22 mouse cellular contexts compared by ENCODE assay signal in the genomic region with DNA sequence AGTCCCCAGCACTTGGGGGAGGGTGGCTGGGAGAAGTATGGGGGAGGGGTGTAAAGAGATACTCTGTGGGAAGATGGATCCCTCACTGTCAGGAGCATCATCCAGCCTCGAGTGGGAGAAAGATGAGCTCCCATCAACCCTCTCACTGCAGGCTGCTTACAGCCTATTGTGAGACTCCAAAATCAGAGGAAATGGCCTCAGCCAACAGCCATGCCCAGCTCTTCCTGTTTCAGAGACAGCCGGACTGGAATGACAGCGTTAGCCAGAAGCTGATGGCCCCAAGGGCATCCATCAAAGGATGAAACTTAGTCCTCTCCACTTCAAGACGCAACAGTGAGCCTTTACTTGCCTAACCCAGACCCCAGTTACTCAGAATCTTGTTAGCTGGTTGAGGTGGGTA. TPM values are rescaled to one million over a fixed set of nuclear protein-coding genes. Genes with fewer than 3 reads are reported as not detected.
DNase-seq lines count a peak whose midpoint lies in the region; ATAC-seq and TF ChIP-seq lines count a peak whose summit lies in the region.
"Had no signal": no experiment of that assay in that cellular context is flagged by ENCODE, and none has a peak within 500 bp of the region (broad histone marks: within the 10 kb centered on the region; RNA-seq: fewer than 3 reads in every experiment).

No protein-coding gene starts in this region.

- H3K9ac ChIP-seq in ES-E14 (ENCODE audit: insufficient read depth, low read depth, low read length, poor library complexity, severe bottlenecking): no peak overlapping the region; the same call in 1 of the 2 replicates
- H3K9ac ChIP-seq in forebrain, postnatal 0 days: no peak overlapping the region
- H3K9ac ChIP-seq: hindbrain, embryonic 14.5 days; intestine, embryonic 15.5 days; liver, embryonic 13.5 days; neural tube, embryonic 12.5 days had no signal

- in situ Hi-C loops in ES-E14 (cut with MboI; ENCODE audit: low sequenced_read_pairs in 2 of 2, unreplicated experiment in 2 of 2): loop anchor here in 1 of 2 experiments (10.0 kb wide), 1 partner anchor 90 kb away; no protein-coding TSS in a partner anchor

- H3K27me3 ChIP-seq in kidney, adult 2 months (replicated peaks; ENCODE audit: control insufficient read depth, insufficient read depth, low read length): no peaks in the 10 kb centered on the region
- no peaks in the 10 kb centered on the region for H3K27me3 ChIP-seq in forebrain, postnatal 0 days (ENCODE audit: insufficient read depth, low read length)
- H3K27me3 ChIP-seq: intestine, embryonic 15.5 days; liver, embryonic 13.5 days; neural tube, embryonic 12.5 days had no signal

- H3K27ac ChIP-seq in kidney, adult 2 months (ENCODE audit: insufficient read depth, low read depth, low read length): peak overlapping the region; percentile 7
- peak overlapping the region; percentile 29; the same call in 1 of the 2 replicates for H3K27ac ChIP-seq in ES-E14 (ENCODE audit: insufficient read depth, low read depth, low read length, poor library complexity, severe bottlenecking)
- no peak overlapping the region for H3K27ac ChIP-seq in forebrain, postnatal 0 days (ENCODE audit: low read depth, low read length)
- H3K27ac ChIP-seq: heart, adult 2 months; hindbrain, embryonic 14.5 days; intestine, embryonic 15.5 days; left cerebral cortex, adult 2 months; liver, embryonic 13.5 days; neural tube, embryonic 12.5 days had no signal

- TF ChIP-seq CTCF in kidney, adult 2 months (conservative IDR thresholded peaks at IDR 0.05; ENCODE audit: insufficient read depth, insufficient read length, low read depth, low read length): no peak
- no peak for TF ChIP-seq CTCF in forebrain, postnatal 0 days (IDR thresholded peaks at IDR 0.05; ENCODE audit: low read depth)

- TF ChIP-seq POLR2A in kidney, adult 2 months (IDR thresholded peaks at IDR 0.05; ENCODE audit: low read depth, low read length): no peak

- no peak overlapping the region for H3K4me3 ChIP-seq in kidney, adult 2 months (ENCODE audit: insufficient read depth, low read depth, low read length)
- H3K4me3 ChIP-seq in ES-E14 (ENCODE audit: insufficient read depth in 1 of 2, low read depth in 1 of 2, low read length in 2 of 2, poor library complexity in 1 of 2, severe bottlenecking in 1 of 2): peak overlapping the region in 1 of 2 experiments; percentile 14; a peak in 1 of 4 replicates
- H3K4me3 ChIP-seq in forebrain, postnatal 0 days (ENCODE audit: low read depth, low read length): no peak overlapping the region
- H3K4me3 ChIP-seq: erythroblast, embryonic 14.5 days; heart, adult 2 months; intestine, embryonic 15.5 days; left cerebral cortex, adult 2 months; liver, embryonic 13.5 days; neural tube, embryonic 12.5 days had no signal

- 43% methylated on average over 4 of the region's 4 CpGs for WGBS in kidney, adult 2 months
- WGBS in forebrain, postnatal 0 days: 79% methylated on average over 4 of the region's 4 CpGs

- DNase-seq in kidney, adult 2 months: peak; percentile 55
- no peak for DNase-seq in kidney, postnatal 4 days
- DNase-seq in ES-E14 (ENCODE audit: low read depth, low spot score): no peak
- DNase-seq in kidney, postnatal 36 days: peak; percentile 38 to 41
- DNase-seq in lung, postnatal 14 days: peak; percentile 38
- DNase-seq in ovary, adult 18-20 months (ENCODE audit: low spot score): no peak
- no peak for DNase-seq in forebrain, postnatal 0 days
- DNase-seq: cerebellum, adult 11-12 months; cerebellum, postnatal 36 days; heart, adult 2 months; heart, postnatal 10 days; liver, embryonic 13.5 days; spleen, adult 18-20 months; thymus, adult 2 months had no signal

- H3K9me3 ChIP-seq in ES-E14 (ENCODE audit: control insufficient read depth, insufficient read depth, low read depth, low read length): no peaks in the 10 kb centered on the region
- no peaks in the 10 kb centered on the region for H3K9me3 ChIP-seq in forebrain, postnatal 0 days (ENCODE audit: low read length)
- H3K9me3 ChIP-seq: intestine, embryonic 15.5 days; liver, embryonic 13.5 days; neural tube, embryonic 12.5 days had no signal

- no peaks in the 10 kb centered on the region for H3K36me3 ChIP-seq in kidney, adult 2 months (ENCODE audit: control insufficient read depth, insufficient read depth, low read length)
- no peaks in the 10 kb centered on the region for H3K36me3 ChIP-seq in ES-E14 (ENCODE audit: control insufficient read depth, insufficient read depth, low read length, poor library complexity, severe bottlenecking)
- no peaks in the 10 kb centered on the region for H3K36me3 ChIP-seq in forebrain, postnatal 0 days (ENCODE audit: insufficient read depth)
- H3K36me3 ChIP-seq: G1E; intestine, embryonic 15.5 days; liver, embryonic 13.5 days; neural tube, embryonic 12.5 days had no signal

- peaks cover 21% of the 10 kb centered on the region for H3K4me1 ChIP-seq in kidney, adult 2 months (ENCODE audit: control insufficient read depth, insufficient read depth, low read length)
- H3K4me1 ChIP-seq in ES-E14 (ENCODE audit: control insufficient read depth in 2 of 2, insufficient read depth in 2 of 2, low read length in 2 of 2, poor library complexity in 1 of 2): peaks cover 12 to 29% of the 10 kb centered on the region in 2 experiments; a peak in 3 of 4 replicates
- H3K4me1 ChIP-seq in forebrain, postnatal 0 days (ENCODE audit: insufficient read depth): no peaks in the 10 kb centered on the region
- H3K4me1 ChIP-seq: intestine, embryonic 15.5 days; neural tube, embryonic 12.5 days had no signal

- no peak overlapping the region for H3K4me2 ChIP-seq in forebrain, postnatal 0 days (ENCODE audit: low read depth)
- H3K4me2 ChIP-seq: hindbrain, embryonic 14.5 days; intestine, embryonic 15.5 days; liver, embryonic 13.5 days; neural tube, embryonic 12.5 days had no signal

- ATAC-seq in forebrain, postnatal 0 days: no peak
- ATAC-seq: forebrain, embryonic 16.5 days; intestine, embryonic 15.5 days had no signal

TF ChIP-seq in ES-E14, 5 proteins besides CTCF, POLR2A, EP300 and RAD21:
- TF ChIP-seq ZNF384 (IDR thresholded peaks at IDR 0.05; ENCODE audit: low read depth, low read length): no peak
- TF ChIP-seq HCFC1 (IDR thresholded peaks at IDR 0.05; ENCODE audit: borderline replicate concordance, insufficient read depth, low read length): no peak

RNA-seq across cellular contexts. Expression of a gene that starts 38.4 kb away (rescaled TPM):
- 5.6 and 6.9 TPM in 2 replicates for polyA plus RNA-seq in kidney, adult 2 months (2012; rRNA removed)
- total RNA-seq in ES-E14 (2012; rRNA removed): not detected in 2 replicates
- total RNA-seq in forebrain, postnatal 0 days (2014; rRNA removed): 1.2 and 2.1 TPM in 2 replicates
- polyA plus RNA-seq in forebrain, postnatal 0 days (2015; fragmentation: Nextera tagmentation; extraction: Ambion mirVana): 2.1 and 3.1 TPM in 2 replicates
- total RNA-seq: gastrocnemius, adult 8-10 months; heart, adult 2 months had no signal

RNA-seq across cellular contexts. Expression of a gene that starts 47.7 kb away (rescaled TPM):
- polyA plus RNA-seq in kidney, adult 2 months (2012; rRNA removed): 21.8 and 26.9 TPM in 2 replicates
- 2.6 and 3.8 TPM in 2 replicates for total RNA-seq in ES-E14 (2012; rRNA removed)
- 1.3 TPM in 2 replicates for total RNA-seq in forebrain, postnatal 0 days (2014; rRNA removed)
- polyA plus RNA-seq in forebrain, postnatal 0 days (2015; fragmentation: Nextera tagmentation; extraction: Ambion mirVana): 1.1 and 1.2 TPM in 2 replicates
- polyA plus RNA-seq: G1E had no signal

Comparison
In these comparisons a context has a peak if more than half of its experiments do, and no peak if none do; other contexts are left out.
1. DNase-seq: peak in kidney, adult 2 months (single experiment), kidney, postnatal 36 days (2 of 2) and lung, postnatal 14 days (single experiment); none in kidney, postnatal 4 days (0 of 2), ES-E14 (single experiment), ovary, adult 18-20 months (single experiment) and forebrain, postnatal 0 days (single experiment).